Mouse (Mus musculus) embryonic fibroblast, embryonic 13.5 days (primary cell): ENCODE measurements around the gene Kirrel3.

ENCODE experiments used
- CTCF ChIP-seq: IDR thresholded peaks from 2 replicates; pipeline ENCODE4 v1.5.1; 2011; ENCODE audit warnings: mild to moderate bottlenecking, control low read depth, low read length, moderate library complexity, borderline replicate concordance; ENCODE audit not compliant: insufficient read depth
- POLR2A ChIP-seq: IDR thresholded peaks from 2 replicates; pipeline ENCODE4 v1.6.1; 2011; ENCODE audit warnings: low read depth, mild to moderate bottlenecking, control low read depth, low read length, moderate library complexity

DNA sequence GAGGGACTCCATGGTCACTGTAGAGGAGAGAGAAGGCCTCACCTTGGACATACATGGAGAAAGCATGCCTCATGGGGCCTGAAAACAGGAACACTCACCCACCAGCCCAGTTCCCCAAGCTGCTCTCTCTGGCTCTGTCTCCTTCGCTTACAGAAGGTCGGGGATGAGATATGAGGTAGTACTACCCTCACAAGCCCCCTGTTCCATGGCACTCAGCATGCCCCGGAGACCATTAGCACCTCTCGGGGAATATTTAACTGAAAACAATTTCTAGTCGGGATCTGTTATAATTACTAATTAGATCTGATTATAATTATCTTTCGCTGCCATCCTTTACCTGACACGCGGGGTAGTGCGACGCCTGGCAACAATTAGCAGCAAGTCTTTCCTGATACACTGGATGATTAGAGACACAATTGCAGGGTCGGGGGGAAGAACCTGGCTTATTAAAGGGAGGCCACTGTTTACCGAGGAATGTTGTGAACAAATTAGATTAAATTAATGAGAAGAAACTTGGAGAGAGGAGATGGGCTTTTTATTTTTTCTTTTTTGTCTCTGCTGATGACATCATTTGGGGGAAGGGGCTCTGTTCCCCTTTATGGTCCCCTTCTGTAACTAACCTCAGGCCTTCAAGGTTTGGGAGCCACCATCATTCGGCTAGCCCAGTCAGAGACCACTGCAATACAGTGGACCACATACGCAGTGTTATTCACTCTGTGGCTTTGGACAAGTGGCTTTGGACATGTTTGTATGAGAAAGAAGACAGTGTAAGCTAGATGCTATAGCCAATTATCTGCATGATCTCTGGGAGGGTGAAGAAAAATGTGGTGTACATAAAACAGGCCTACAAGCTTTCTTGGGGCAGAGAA, 478.7 kb downstream of the Kirrel3 start:
- no peak for TF ChIP-seq CTCF
- no peak for TF ChIP-seq POLR2A
